Mouse (Mus musculus) T-cell, adult 66 days (primary cell): ENCODE results near the gene Rai1. TPM values are rescaled to one million over a fixed set of nuclear protein-coding genes. Genes with fewer than 3 reads are reported as not detected.

Experiments
- total RNA-seq, 2 experiments: library from RNA; stranded (reverse); gene quantifications; 3 replicates in 1 of 2; 4 replicates in 1 of 2; pipeline ENCODE4 v1.2.4; 2023

Gene Rai1
- total RNA-seq, result 100 to 1,000 TPM; 101 to 107 TPM

DNA sequence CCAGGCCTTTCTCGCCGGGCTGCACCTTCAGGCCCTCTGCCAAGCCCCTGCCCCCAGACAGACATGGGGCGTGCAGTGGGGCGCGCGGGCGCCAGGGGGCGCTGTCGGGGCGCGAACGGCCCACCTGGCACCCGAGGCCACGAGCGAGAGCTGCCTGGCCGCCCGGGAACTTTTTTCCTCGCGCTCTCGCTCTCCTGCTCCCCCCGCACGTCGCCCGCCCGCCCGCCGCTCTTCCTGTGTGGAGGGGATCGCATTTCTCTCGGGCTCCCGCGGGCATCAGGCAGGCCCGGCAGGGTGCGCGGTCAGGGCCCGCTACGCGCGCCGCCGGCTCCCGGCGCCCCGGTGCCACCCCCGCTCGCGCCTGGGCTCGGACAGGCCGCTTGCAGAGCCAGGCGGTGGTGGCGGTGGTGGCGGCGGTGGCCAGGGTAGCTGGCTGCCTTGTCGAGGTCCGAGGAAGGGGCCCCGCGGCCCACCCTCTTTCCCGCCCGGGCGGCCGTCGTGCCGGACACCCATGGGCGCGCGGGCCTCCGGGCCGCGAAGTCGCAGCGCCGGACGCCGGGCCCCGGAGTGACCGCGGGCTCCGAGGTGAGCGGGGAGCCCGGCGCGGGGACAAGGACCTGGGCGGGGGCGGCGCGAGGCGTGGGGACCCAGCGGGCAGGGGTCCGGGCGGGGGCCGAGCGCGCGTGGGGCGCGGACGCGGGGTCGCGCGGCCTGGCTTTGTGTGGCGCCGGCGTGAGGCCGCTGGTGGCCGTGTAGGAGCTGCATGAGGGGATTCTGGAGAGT is at the start of gene Rai1:
Gene Rai1, plus strand, starts transcription at position 204 of the 783 bp plus-strand sequence.

DNA sequence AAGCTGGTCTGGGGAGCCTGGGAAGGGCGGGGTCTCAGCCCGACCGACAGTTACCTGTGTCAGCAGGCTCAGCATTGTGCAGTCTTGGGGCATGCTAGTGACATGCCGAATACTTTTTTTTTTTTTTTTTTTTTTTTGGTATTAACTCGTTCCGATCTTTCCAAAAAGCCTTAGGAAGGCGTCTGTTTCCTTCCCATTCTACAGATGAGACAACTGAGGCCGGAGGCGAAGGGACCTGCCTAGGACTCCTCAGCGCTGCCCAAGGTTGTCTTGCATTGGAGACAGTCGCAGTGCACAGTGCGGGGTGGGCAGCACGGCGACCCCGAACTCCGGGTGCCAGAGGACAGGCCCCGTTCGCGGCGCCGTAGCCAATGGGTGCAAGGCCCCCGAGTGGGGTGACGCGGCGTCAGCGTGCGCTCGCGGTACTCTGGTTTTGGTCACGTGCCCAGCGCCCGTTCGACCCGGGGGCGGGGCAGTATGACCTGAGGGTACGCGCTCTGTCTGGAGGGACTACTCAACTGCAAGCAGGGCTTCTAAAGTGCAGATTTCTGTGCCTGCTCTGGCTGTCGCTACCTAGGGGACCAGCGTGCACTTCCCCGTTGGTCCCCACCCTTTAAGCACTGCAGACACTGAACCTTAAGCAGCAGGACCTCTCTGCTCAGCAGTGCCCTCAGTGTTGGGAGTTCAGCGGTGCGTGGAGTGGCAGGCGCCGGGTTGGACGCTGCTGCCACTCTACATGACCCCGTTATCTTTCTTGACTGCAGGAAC is 117.8 kb downstream of the Rai1 start, which contains the start of gene Srebf1:
Gene Srebf1, minus strand, starts transcription at position 113 of the 768 bp plus-strand sequence.

Other genes starting within 250 kb of the Rai1 start
- gene Med9, start 156.8 kb upstream of the Rai1 start, total RNA-seq, result 1 to 10 TPM; 5.9 to 8.3 TPM
- 1 to 10 TPM in 1 of 2 experiments, not detected in 1; 1.1 TPM for gene Rasd1, start 140.1 kb upstream of the Rai1 start, total RNA-seq
- 1 to 10 TPM; 2.3 to 5.7 TPM for gene Pemt, start 58.5 kb upstream of the Rai1 start, total RNA-seq
- 100 to 1,000 TPM; 148 to 151 TPM for gene Srebf1, start 117.6 kb downstream of the Rai1 start, total RNA-seq
- gene Tom1l2, start 247.9 kb downstream of the Rai1 start, total RNA-seq, result 10 to 100 TPM; 32.2 to 36.6 TPM
- gene Drc3, start 248.3 kb downstream of the Rai1 start, total RNA-seq, result 1 to 10 TPM in 1 of 2 experiments, under 1 TPM in 1; 0.24 to 1.0 TPM